Mouse (Mus musculus) heart, postnatal 14 days (tissue): ENCODE measurements around the gene Cpeb4. TPM values are rescaled to one million over a fixed set of nuclear protein-coding genes. Genes with fewer than 3 reads are reported as not detected.
"Not testable (repeated sequence)": the region's sequence is repeated elsewhere in the genome, so short reads cannot be mapped to it uniquely, and the experiment has no call there.

Source experiments
- DNase-seq, 2 experiments: peaks; one replicate each; pipeline ENCODE4 v3.0.0; 2021 to 2022
- intact Hi-C: fragments of 180-260 bp; cut with DNase I; formaldehyde crosslinking; loops from one replicate; pipeline ENCODE4 v1.15.1; 2025
- total RNA-seq, 2 experiments: library from RNA; stranded (reverse); gene quantifications; 2 replicates each; pipeline ENCODE4 v1.2.3; 2021

Cpeb4 gene
- total RNA-seq, 2 experiments from 2014 or later = 82.8 to 94.9 TPM

DNA sequence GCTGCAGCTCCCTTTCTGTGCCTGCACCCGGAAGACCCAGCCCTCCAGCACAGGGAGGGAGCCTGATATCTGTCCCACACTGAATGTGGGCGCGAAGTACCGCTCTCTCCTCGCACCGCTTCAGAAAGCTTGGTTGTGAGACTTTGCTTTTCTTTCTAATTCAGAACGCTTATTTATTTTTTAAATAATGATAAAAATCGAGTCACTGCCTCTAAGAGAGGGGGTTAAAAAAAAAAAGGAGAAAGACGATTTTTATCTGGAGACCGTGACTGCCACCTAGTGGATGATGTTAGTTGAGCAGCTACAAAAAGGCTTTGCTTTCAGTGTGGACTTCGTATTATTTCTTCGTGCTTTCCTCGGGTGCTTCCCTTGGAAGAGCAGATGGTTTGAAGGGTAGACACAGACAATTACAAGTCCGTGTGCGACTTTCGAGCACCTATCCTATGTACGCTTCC lies 77.3 kb downstream of the Cpeb4 start:
- intact Hi-C loops = loop anchor here (1.0 to 5.0 kb wide), 4 partner anchors 42 to 274 kb away; no protein-coding TSS in a partner anchor
- DNase-seq = peak; percentile 69 to 85

DNA sequence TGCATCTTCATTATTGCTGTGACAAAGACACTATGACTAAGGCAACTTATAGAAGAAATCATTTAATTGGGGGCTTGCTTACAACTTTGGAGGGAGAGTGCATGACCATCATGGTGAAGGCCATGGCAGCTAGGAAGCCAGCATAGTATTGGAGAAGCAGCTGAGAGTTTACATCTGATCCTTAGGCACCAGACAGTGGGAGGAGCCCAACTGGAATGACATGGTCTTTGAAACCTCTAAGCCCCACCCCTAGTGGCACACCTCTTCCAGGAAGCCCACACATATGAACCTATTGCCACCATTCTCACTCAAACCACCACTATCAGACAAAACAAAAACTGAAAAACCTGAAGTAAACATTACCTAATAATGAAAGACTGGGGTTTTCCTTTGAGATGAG lies 88.1 kb downstream of the Cpeb4 start:
- intact Hi-C loops = no loop called here
- DNase-seq = no peak

DNA sequence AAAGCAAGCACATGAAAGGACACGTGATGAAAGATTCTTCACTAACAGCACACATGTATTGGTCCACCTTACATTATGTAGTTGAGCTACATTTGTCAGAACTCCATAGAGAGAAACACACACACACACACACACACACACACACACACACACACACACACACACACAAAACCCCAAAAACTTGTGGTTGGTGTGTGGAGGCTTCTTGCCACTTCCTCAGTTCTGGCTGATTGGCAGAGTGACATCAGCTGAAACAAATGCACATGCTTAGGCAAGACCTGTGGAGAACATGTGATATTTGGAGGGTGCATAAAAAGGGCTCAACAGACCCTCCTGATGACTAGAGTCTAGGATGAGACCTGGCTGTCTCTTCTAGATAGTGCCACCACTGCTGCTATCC lies 92.0 kb downstream of the Cpeb4 start:
- no peak for DNase-seq
- intact Hi-C loops = no loop called here

DNA sequence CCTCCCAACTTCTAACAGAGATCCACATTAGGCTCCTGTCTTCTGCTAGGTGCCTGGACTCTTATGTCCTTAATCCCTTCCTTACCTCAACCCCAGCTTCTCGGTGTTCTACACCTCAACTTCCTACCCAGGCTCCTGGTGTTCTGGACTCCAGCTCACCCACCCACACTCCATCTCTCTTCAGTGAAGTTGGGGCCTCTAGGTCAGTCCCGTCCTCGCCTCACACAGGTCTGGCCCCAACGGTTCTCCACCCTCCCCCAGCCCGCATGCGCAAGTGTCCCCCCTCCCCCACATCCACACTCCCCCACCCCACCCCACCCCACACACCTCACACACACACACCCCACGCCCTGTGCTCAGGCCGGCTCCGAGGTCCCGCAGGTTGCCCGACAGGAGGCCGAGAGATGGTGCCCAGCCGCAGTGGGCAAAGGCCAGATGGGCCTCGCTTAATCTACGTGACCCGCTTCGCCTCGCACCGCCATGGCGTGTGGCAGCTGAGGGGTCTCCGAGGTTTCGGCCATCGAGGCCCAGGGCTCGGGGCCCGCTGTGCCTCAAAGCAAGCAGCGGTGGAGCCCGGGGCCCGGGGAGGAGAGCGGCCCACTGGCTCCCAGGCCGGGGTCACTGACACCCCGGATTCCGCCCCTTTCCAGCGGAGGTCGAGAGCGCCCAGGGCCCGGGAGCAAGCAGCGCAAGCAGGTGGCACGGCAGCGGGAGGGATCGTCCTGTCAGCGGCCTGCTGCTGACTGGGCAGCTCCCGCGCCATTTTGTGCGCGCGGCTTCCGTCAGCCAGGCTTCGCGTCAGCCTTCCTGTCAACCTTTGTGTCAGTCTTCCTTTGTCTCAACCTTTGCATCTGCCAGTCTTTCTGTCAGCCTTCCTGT lies 93.5 kb downstream of the Cpeb4 start, which contains the start of gene 4930524B15Rik:
4930524B15Rik (plus strand) TSS at position 337 of the 879 bp plus-strand sequence.
- DNase-seq = peak; percentile 12 to 21
- intact Hi-C loops = no loop called here

DNA sequence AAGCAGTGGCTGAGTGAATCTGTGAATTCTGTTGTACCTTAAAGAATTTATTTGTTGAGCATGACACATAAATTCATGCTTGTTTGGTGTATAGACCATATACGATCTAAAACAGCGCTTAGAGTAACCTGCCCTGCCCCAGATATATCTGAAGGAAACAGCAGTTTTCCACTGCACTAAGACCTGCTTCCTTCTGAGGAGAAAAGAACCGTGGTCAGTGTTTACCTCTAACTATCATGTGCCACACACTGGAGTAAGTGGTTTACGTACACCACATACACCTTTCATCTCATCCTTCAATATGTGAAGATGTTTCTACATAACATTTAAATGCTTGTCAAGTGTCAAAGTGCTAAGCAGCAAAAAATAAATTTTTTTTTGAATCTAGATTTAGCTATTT lies 102.1 kb downstream of the Cpeb4 start:
- intact Hi-C loops = no loop called here
- DNase-seq = no peak

GRCm38 (mm10) chr11:31974826-31975225 lies 102.8 kb downstream of the Cpeb4 start:
- no peak for DNase-seq
- intact Hi-C loops = no loop called here

DNA sequence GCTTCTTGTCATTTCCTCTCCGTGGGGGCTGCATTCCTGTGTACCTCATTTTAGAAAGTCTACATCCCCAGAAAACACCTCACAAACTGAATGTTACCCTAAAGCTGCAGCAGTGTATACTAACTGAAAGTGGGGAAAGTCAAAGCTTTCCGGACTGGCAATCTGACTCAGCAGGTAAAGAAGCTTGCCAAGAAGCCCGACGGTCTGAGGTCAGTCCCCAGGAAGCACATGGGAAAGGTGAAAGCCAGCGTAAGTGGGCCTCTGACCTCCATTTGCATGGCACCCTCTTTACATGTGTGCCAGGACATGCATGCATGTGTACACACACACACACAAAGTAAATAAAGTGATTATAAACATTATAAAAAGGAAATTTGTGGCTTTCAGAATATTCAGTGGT lies 103.7 kb downstream of the Cpeb4 start:
- intact Hi-C loops = no loop called here
- DNase-seq = no peak

GRCm38 (mm10) chr11:31976137-31976536 lies 104.1 kb downstream of the Cpeb4 start:
- intact Hi-C loops = no loop called here
- DNase-seq = no peak

GRCm38 (mm10) chr11:31980089-31980488 lies 108.1 kb downstream of the Cpeb4 start:
- intact Hi-C loops, DNase-seq: not testable (repeated sequence)

DNA sequence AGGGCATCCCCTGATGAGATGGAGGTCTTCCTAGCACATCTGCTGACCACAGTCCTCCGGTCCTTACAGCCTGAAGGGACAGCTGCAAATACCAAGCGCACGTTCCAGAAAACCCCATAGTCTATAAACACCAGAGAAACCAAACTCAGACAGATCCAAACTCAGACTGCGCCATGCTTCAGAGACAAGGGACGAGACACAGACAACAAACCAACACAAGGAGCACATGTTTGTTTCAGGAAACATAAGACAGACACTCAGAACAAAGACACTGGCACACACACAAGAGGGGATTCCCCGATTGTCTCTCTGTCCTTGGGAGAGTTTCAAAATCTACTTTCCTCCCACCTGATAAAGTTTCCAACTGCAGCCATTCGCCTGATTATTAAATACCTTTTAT lies 109.8 kb downstream of the Cpeb4 start:
- DNase-seq = no peak
- intact Hi-C loops = no loop called here

DNA sequence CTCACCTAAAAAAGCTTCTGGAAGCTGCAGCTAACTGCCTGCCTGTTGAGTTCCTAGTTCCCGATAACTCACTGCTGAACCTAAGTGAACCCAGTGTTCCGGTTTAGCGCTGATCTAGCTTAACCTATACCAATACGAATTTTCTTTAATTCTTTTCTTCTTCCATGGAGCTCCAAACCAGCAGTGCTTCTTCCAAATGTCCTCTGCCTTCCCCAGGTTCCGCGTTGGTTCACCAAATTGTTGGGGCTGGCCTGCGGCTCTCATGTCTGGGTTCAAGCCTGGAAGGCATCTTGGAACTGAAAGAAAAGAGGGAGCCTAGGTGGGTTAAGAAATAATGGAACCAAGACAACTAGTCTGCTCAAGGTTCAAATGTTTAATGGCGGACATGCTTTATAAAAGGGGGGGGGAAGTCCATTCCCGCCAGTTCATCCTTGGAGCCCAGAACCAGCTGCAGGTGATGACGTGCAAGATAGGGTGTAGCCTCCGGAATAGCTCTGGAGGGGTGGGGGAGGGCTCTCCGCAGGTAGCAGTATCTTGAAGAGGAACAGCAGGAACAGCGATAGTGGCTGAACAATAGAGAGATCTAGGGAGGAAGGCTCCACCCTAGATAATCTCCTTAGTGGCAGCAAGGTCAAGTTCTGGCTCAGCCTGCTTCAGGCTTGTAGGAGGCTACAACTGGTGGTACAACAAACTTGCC lies 110.4 kb downstream of the Cpeb4 start:
- DNase-seq, intact Hi-C loops: not testable (repeated sequence)

GRCm38 (mm10) chr11:31983249-31983648 lies 111.2 kb downstream of the Cpeb4 start:
- DNase-seq = no peak
- intact Hi-C loops = no loop called here

DNA sequence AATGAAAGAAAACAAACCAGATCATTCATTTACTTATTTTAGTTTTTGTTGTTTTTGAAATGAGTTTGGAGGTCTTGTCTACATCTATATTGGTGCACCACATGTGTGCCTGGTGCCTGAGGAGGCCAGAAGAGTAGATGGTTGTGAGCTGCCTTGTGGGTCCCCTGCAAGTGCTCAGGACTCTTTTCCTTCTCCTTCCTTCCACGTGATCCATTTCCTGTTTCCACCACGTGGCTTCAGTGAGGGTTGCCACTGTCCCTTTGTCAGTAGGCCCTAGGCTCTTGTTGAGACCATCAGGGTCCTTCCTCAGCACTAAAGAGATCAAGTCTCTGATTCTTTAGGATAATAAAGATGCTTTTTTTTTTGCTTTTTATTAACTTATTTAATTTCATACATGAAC lies 112.8 kb downstream of the Cpeb4 start:
- no peak for DNase-seq
- intact Hi-C loops = no loop called here

Other genes starting within 250 kb of the Cpeb4 start
- gene Bod1, start 200.3 kb upstream of the Cpeb4 start, total RNA-seq = 10 to 100 TPM; 88.9 to 98.9 TPM
- gene 4930524B15Rik, start 93.4 kb downstream of the Cpeb4 start, total RNA-seq = not detected
- 1 to 10 TPM; 1.2 to 8.5 TPM for gene Nsg2, start 128.3 kb downstream of the Cpeb4 start, total RNA-seq